Mouse (Mus musculus): ENCODE data around the gene Gm21870. TPM values are rescaled to one million over a fixed set of nuclear protein-coding genes. Genes with fewer than 3 reads are reported as not detected.
"Not testable (repeated sequence)": the region's sequence is repeated elsewhere in the genome, so short reads cannot be mapped to it uniquely, and the experiment has no call there.

Gene Gm21870
- polyA plus RNA-seq (2014; fragmentation: Nextera tagmentation; extraction: Ambion mirVana), result not detected in 2 replicates

GRCm38 (mm10) chrX:33986716-33987115 lies at the start of gene Gm21870:
Gm21870 (minus strand) TSS chrX:33986816.
- not testable (repeated sequence) for H3K27ac ChIP-seq (replicated peaks in 1 of 2; ENCODE audit: control insufficient read depth in 1 of 2, insufficient read depth in 1 of 2, low read depth in 2 of 2, low read length in 2 of 2); H3K4me2 ChIP-seq (ENCODE audit: low read length); H3K9ac ChIP-seq (ENCODE audit: low read length); H3K9me3 ChIP-seq (ENCODE audit: control insufficient read depth, low read length); ATAC-seq (ENCODE audit: insufficient number of reproducible peaks, insufficient read depth, low FRiP score, low read depth); H3K4me1 ChIP-seq (ENCODE audit: control insufficient read depth in 2 of 2, insufficient read depth in 2 of 2, low read length in 2 of 2); H3K4me3 ChIP-seq (ENCODE audit: control insufficient read depth in 1 of 2, insufficient read depth in 1 of 2, low read depth in 1 of 2, low read length in 2 of 2); H3K36me3 ChIP-seq (ENCODE audit: control insufficient read depth, insufficient read depth, low read length); H3K27me3 ChIP-seq (ENCODE audit: control insufficient read depth, insufficient read depth, low read length)

- not testable (repeated sequence) for H3K4me2 ChIP-seq (ENCODE audit: low read length); H3K4me3 ChIP-seq (ENCODE audit: control insufficient read depth in 1 of 2, insufficient read depth in 1 of 2, low read depth in 1 of 2, low read length in 2 of 2); H3K27ac ChIP-seq (replicated peaks in 1 of 2; ENCODE audit: control insufficient read depth in 1 of 2, insufficient read depth in 1 of 2, low read depth in 2 of 2, low read length in 2 of 2); H3K9ac ChIP-seq (ENCODE audit: low read length); H3K9me3 ChIP-seq (ENCODE audit: control insufficient read depth, low read length); ATAC-seq (ENCODE audit: insufficient number of reproducible peaks, insufficient read depth, low FRiP score, low read depth); H3K36me3 ChIP-seq (ENCODE audit: control insufficient read depth, insufficient read depth, low read length); H3K4me1 ChIP-seq (ENCODE audit: control insufficient read depth in 2 of 2, insufficient read depth in 2 of 2, low read length in 2 of 2); H3K27me3 ChIP-seq (ENCODE audit: control insufficient read depth, insufficient read depth, low read length)
- no CpG with 5 or more reads among the region's 4 CpGs for WGBS
These were observed 30.2 kb downstream of the Gm21870 start, which contains the start of gene Btbd35f6 for GRCm38 (mm10) chrX:33956440-33956839. Btbd35f6 (minus strand) TSS chrX:33956540.

Other genes with a start within 250 kb of the Gm21870 start
- gene Btbd35f6, start 30.3 kb downstream of the Gm21870 start, polyA plus RNA-seq (2014; fragmentation: Nextera tagmentation; extraction: Ambion mirVana), result not detected in 2 replicates
- gene Btbd35f9, start 174.7 kb upstream of the Gm21870 start, polyA plus RNA-seq (2014; fragmentation: Nextera tagmentation; extraction: Ambion mirVana), result not detected in 2 replicates

Measured in heart, embryonic 14.5 days (tissue).